8 mouse cellular contexts compared by ENCODE assay signal in genomic region chr1:13050140-13050775, GRCm38 (mm10).
A peak's percentile ranks its signal among the peaks of the same experiment; 100 is the strongest.
DNase-seq lines count a peak whose midpoint lies in the region; ATAC-seq and TF ChIP-seq lines count a peak whose summit lies in the region.

No protein-coding gene starts in this region.

- TF ChIP-seq POLR2A in testis, adult 2 months (IDR thresholded peaks at IDR 0.05; ENCODE audit: control insufficient read depth, low read depth, low read length): no peak

- no peaks in the 10 kb centered on the region for H3K36me3 ChIP-seq in megakaryocyte, embryonic 14.5 days (replicated peaks; ENCODE audit: low read length)
- no peaks in the 10 kb centered on the region for H3K36me3 ChIP-seq in forebrain, embryonic 15.5 days
- no peaks in the 10 kb centered on the region for H3K36me3 ChIP-seq in intestine, embryonic 15.5 days
- H3K36me3 ChIP-seq in limb, embryonic 13.5 days: no peaks in the 10 kb centered on the region
- H3K36me3 ChIP-seq in testis, adult 2 months (ENCODE audit: control insufficient read depth, insufficient read depth, low read length): no peaks in the 10 kb centered on the region

- WGBS in forebrain, embryonic 15.5 days: 16% methylated on average over 17 of the region's 17 CpGs
- WGBS in intestine, embryonic 15.5 days: 20% methylated on average over 17 of the region's 17 CpGs
- WGBS in limb, embryonic 13.5 days: 20% methylated on average over 17 of the region's 17 CpGs

- H3K9ac ChIP-seq in forebrain, embryonic 15.5 days (replicated peaks): no peak overlapping the region
- no peak overlapping the region for H3K9ac ChIP-seq in intestine, embryonic 15.5 days
- no peak overlapping the region for H3K9ac ChIP-seq in limb, embryonic 13.5 days

- TF ChIP-seq CTCF in testis, adult 2 months (IDR thresholded peaks at IDR 0.05; ENCODE audit: control insufficient read depth, insufficient read depth, insufficient replicate concordance, low read depth, low read length): peak; percentile 54; the same call in 1 of the 2 replicates

- H3K4me2 ChIP-seq in forebrain, embryonic 15.5 days (replicated peaks): 0 out of 2 replicates have a peak overlapping the region, but pooled peaks have one; percentile 14
- H3K4me2 ChIP-seq in intestine, embryonic 15.5 days (replicated peaks): peak overlapping the region; percentile 42
- H3K4me2 ChIP-seq in limb, embryonic 13.5 days (replicated peaks): peak overlapping the region; percentile 45

- no peak overlapping the region for H3K27ac ChIP-seq in forebrain, embryonic 15.5 days (replicated peaks)
- H3K27ac ChIP-seq in intestine, embryonic 15.5 days: no peak overlapping the region
- no peak overlapping the region for H3K27ac ChIP-seq in limb, embryonic 13.5 days
- no peak overlapping the region for H3K27ac ChIP-seq in testis, adult 2 months (ENCODE audit: control insufficient read depth, insufficient read depth, low read depth, low read length)

- H3K27me3 ChIP-seq in megakaryocyte, embryonic 14.5 days (replicated peaks): peaks cover 22% of the 10 kb centered on the region
- no peaks in the 10 kb centered on the region for H3K27me3 ChIP-seq in forebrain, embryonic 15.5 days
- H3K27me3 ChIP-seq in intestine, embryonic 15.5 days (replicated peaks): no peaks in the 10 kb centered on the region
- peaks cover 12% of the 10 kb centered on the region; the same call in 1 of the 2 replicates for H3K27me3 ChIP-seq in limb, embryonic 13.5 days
- no peaks in the 10 kb centered on the region for H3K27me3 ChIP-seq in testis, adult 2 months (ENCODE audit: control insufficient read depth, insufficient read depth, low read length)

- no peaks in the 10 kb centered on the region for H3K9me3 ChIP-seq in megakaryocyte, embryonic 14.5 days
- H3K9me3 ChIP-seq in forebrain, embryonic 15.5 days: no peaks in the 10 kb centered on the region
- H3K9me3 ChIP-seq in intestine, embryonic 15.5 days: no peaks in the 10 kb centered on the region
- no peaks in the 10 kb centered on the region for H3K9me3 ChIP-seq in limb, embryonic 13.5 days

- peak overlapping the region; percentile 83 for H3K4me3 ChIP-seq in megakaryocyte, embryonic 14.5 days (replicated peaks)
- no peak overlapping the region for H3K4me3 ChIP-seq in forebrain, embryonic 15.5 days
- H3K4me3 ChIP-seq in intestine, embryonic 15.5 days (replicated peaks): no peak overlapping the region
- no peak overlapping the region for H3K4me3 ChIP-seq in limb, embryonic 13.5 days
- H3K4me3 ChIP-seq in testis, adult 2 months (ENCODE audit: control insufficient read depth, low read depth, low read length): peak overlapping the region; percentile 42

- H3K4me1 ChIP-seq in megakaryocyte, embryonic 14.5 days: peaks cover 22% of the 10 kb centered on the region
- no peaks in the 10 kb centered on the region for H3K4me1 ChIP-seq in forebrain, embryonic 15.5 days
- H3K4me1 ChIP-seq in intestine, embryonic 15.5 days (replicated peaks): no peaks in the 10 kb centered on the region
- H3K4me1 ChIP-seq in limb, embryonic 13.5 days: no peaks in the 10 kb centered on the region
- H3K4me1 ChIP-seq in testis, adult 2 months (ENCODE audit: control insufficient read depth, insufficient read depth, low read length): peaks cover 7% of the 10 kb centered on the region

- DNase-seq in cerebellum, adult 11-12 months: peak; percentile 6
- peak; percentile 46 for DNase-seq in neural tube, embryonic 10.5 days (ENCODE audit: extremely low spot score, low spot score)

- no peak for ATAC-seq in megakaryocyte, adult 5-6 weeks (ENCODE audit: poor library complexity, severe bottlenecking)
- ATAC-seq in forebrain, embryonic 15.5 days (replicated peaks): no peak
- ATAC-seq in intestine, embryonic 15.5 days: no peak
- ATAC-seq in limb, embryonic 13.5 days (ENCODE audit: low FRiP score, low read depth): no peak

Comparison
In these comparisons a context has a peak if more than half of its experiments do, and no peak if none do; other contexts are left out.
1. H3K4me3 ChIP-seq: peak in megakaryocyte, embryonic 14.5 days (single experiment) and testis, adult 2 months (single experiment); none in forebrain, embryonic 15.5 days (single experiment), intestine, embryonic 15.5 days (single experiment) and limb, embryonic 13.5 days (single experiment).
2. Peak in every context shown above with its lines, with median percentiles within 50 percentile points of each other: H3K4me2 ChIP-seq.